Mouse (Mus musculus) lung, postnatal 14 days (tissue): ENCODE measurements around the gene 1700029P11Rik.
A peak's percentile ranks its signal among the peaks of the same experiment; 100 is the strongest.

Experiments used
- DNase-seq: peaks from one replicate; pipeline ENCODE4 v3.0.0; 2021

The 1700029P11Rik gene

DNA sequence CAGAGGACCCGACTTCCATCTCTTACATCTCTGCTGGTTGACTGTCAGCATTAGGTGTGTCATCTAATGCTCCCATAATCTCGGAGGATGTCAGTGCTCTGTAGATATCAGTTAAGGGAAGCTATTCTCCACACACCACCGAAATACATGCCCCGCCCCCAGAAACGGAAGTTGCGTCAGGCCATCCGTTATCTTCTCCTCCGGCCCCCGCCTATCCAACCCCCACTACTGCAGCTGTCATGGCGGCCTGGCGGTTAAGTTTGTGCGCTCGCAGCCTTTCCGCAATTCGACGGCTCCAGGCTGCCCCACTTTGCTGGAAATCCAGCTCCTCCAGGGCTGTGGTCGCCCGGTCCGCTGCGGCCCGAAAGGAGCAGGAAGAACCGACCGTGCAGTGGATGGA lies at the start of gene 1700029P11Rik:
1700029P11Rik (plus strand) TSS at position 220 of the 400 bp plus-strand sequence.
- DNase-seq: no peak

DNA sequence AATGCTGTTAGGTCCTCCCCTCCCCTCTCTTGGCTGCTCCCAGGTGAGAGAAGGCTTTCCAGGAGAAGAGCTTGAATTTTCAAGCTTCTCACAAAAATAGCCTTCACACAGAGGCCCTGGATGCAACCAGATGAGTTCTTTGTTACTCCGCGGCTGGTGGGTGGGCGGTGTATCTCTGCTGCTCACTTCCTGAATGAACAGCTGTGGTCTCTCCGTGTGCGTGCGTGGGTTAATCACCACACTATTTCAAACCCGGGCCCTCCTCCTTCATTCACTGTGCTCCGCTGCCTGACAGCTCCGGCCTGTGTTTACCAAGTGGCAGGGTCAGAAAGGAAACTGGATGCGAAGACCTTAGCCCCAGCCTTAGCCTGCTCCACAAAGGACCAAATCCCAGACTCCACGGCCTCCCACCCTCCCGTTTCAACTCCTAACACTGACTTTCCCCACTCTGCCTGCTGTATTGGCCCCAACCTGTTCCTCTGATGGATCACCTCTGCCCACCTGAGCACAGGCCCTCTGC lies 47.3 kb upstream of the 1700029P11Rik start:
- DNase-seq: no peak

DNA sequence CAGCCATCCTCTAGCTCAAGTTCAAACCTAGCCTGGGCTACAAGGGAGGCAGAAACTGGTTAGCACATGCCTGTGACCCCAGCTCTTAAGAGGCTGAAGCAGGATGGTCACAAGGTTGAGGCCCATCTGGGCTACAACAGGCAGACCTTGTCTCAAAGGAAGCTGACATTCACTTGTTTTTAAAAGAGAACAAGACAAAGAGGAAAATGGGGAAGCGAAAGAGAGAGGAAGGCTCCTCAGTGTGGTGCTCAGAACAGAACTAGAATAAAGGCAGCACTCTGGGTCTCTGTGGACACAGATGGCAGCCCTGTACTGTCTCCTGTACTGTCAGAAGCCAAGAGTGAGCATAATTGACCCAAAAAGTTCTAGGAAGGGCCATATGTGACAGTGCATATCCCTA lies 46.4 kb upstream of the 1700029P11Rik start:
- no peak for DNase-seq

DNA sequence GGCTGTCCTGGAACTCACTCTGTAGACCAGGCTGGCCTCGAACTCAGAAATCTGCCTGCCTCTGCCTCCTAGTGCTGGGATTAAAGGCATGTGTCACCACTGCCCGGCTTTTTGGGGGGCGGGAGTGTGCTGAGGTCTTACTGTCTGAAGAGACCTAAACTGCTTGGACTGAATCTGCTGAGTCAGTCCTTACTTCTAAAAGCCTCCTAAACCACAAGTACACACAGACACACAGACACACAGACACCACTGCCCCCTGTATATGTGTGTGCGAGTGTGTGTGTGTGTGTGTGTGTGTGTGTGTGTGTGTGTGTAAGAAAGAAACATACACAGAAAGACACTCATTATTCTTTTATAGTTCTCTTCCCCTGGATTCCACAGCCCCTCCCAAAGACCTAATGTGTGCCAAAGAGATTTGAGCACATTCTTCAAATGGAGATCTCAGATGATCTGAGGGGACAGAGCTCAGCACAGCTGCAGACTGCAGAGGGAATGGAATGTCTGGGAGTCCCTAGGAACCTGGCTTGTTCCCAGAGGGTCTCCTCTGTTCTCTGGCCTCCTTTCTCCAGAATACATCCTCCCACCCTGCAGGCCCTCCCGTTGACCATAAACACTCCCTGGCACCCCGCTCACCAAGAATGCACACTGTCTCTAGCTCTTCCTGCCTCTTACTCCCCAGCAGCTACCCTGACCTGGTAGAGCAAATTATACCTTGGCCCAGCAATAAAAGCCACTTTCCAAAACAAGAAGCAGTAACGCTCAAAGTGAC lies 44.3 kb upstream of the 1700029P11Rik start:
- no peak for DNase-seq

DNA sequence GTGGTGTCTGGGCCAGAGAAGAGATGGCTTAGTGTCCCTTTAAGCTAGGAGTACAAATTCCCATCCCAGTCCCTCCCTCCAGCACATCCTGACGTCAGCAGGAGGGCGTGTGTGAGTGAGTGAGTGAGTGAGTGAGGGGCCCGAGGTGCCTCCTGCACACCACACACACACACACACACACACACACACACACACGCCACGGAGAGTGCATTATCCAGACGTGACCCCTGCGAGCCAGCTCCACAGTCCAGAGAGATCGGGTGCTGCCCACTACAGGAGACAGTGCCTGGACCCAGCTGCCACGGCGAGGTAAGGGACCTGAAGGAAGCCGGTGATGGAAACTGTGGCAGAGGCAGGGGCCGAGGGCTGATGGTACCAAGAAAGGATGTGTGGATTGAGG lies 43.7 kb upstream of the 1700029P11Rik start, which contains the start of gene Csdc2:
Csdc2 (plus strand) TSS at position 81 of the 400 bp plus-strand sequence.
- peak; percentile 48 for DNase-seq

DNA sequence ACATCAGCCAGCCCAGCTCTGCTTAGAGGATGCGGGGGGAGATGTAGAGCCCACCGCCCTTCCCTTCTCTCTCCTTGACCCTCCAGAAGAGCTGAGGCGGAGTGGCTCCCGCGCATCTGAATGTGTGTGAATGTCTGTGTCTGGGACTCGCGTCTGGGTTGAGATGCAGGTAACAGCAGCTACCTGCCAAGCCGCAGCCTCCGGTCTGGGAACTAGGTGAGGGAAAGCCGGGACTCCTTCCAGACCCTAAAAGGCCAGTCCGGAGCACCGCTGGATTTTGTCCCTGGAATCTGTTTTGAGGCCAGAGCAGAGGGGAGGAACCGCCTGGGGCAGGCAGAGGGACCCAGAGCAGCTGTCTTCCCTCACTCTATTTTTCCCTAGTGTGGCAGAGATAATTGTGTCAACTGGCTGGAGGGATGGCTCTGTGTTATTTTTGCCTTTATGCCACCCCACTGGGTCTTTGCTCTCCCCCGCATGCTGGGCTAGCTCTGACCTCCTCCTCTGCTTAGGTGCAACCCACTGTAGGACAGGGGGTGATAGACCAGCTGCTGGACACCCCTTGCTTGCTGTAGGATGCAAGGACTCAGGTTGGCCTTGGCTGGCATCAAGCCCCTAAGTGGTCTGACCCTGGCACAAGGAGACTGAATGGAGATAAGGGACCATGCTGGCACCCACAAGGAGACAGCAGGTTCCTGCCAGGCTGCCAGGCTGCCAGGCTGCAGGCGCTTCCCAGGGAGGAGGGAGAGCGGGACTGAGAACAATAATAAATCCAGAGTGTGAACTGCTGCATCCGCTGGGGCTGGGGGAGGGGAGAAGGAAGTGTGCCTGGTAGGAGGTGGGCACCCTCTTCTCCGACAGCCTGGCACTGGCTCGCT lies 43.0 kb upstream of the 1700029P11Rik start:
- DNase-seq: peak; percentile 34

DNA sequence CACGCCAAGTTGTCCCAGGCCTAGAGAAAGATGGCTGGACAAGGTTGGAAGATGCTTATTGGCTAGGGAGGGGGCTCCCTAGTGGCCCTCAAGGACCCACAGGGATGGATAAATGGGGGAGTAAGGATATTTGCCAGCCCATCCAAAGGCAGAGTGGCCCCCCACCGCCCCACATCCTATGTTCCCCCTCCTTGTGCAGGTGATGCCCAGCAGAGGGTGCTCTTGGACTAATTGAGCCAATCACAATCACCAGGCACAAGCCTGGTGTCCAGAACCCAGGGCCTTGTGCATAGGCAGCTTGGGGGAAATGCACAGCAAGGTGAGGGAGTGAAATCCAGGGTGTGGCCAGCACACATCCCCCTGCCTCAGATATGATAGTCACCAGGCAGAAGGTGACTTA lies 42.1 kb upstream of the 1700029P11Rik start:
- DNase-seq: peak; percentile 58

DNA sequence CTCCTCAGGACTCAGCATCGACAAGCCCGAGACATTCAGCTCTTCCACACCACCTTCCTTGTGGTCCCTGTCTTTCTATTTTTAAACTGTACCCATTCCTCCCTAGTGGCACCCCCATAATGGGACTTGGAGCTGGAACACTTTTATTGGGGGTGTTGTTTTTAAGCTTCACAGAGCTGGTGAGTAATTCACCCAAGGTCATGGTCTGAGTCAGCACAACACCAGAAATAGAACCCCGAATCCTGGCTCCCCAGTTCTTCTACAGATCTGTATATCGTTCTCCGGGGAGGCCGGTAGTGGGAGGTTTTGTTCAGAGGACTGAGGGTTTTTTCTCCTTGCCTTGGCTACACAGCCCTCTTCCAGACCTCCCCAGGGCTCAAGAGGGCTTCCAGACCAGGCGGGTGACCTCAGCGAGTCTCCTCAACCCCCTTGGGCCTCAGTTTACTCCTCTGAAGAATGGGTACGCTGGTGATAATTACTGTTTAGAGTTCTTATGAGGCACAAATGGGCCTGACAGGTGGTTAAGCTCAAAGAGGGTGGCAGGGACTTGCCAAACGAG lies 41.1 kb upstream of the 1700029P11Rik start:
- DNase-seq: no peak

DNA sequence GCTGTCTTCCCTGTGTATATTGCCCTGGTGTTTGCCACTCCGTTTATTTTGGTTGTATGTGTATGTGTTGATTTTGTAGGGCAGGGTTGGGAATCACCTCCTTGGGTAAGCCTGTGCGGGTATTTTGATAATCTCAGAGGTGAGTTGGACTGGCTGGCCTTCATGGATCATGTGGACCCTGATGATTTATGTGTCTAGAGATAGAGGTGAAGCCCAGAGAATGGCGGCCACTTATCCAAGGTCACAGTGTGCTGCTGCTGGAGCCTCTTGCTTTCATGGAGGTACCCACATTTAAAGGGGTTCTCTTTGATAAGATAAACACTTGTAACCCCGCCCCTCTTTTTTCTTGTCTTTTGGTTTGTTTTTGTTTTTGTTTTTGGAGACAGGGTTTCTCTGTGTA lies 40.6 kb upstream of the 1700029P11Rik start:
- no peak for DNase-seq

DNA sequence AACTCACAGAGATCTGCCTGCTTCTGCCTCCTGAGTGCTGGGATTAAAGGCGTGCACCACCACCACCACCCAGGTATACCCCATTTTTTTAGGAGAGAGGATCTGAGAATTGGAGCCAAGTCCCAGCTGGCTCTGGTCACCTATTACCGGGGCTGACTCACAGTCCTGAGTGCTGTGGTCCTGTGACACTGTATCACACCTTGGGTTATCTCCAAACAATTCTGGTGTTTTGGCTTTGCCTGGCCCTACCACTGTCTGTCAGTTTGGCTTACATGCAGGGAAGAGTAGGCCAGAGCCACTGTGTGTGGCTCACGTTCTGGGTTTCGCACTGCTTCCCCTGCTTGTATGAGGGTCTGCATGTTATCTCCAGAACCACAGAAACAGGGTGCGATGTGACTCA lies 40.1 kb upstream of the 1700029P11Rik start:
- no peak for DNase-seq

DNA sequence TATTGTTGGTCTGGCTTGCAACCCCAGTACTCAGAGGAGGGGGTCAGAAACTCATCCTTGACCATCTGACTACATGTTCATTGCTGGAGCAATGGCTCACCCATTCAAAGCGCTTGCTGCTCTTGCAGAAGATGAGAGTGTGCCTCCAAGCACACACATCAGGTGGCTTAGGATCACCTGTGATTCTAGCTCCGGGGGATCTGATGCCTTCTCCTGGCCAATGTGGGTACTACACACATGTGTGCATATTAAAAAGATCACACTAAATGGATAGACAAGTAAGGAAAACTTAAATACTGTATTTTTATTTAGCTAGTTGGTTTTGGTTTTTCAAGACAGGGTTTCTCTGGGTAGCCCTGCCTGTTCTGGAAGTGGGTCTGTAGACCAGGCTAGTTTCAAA lies 39.3 kb upstream of the 1700029P11Rik start:
- DNase-seq: no peak

DNA sequence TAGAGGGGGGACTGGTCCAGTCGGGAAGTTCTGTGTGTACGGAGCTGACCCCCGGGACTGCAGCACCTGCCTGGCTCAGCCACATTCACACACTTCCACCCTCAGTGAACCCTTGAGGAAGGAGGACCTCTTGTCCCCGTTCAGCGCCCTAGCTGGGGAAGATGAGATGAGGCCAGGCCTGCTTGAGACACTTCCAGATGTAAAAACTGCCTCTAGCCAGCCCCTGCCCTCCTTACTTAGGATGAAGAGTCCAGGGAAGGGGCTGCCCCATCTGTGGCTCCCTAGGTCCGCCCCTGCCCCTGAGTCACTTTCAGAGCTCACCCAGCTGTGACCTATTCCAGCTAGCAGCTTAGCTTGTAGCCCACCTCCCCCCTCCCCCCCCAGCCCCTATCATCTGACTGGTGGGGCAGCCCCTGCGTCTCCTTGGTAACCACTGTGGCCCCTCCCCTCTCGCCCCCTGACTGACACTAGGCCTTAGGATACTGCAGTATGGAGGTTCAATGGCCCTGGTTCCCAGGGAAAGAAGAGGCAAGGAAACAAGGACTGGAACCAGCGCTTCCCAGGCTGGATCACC lies 37.1 kb upstream of the 1700029P11Rik start:
- DNase-seq: no peak

DNA sequence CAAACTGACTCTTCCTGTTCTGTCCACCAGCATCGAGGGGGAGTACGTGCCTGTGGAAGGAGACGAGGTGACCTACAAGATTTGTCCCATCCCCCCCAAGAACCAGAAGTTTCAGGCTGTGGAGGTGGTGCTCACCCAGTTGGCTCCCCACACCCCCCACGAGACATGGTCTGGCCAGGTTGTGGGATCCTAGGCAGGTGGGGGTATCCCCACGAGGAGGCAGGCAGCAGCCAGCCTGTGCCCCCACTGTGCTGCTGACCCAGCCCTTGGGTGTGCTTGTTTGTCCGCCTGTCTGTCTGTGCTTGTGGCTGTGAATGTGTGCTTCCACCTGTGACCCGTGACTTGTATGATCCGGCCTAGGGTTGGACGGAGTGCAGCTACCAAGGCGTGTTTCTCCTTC lies 31.3 kb upstream of the 1700029P11Rik start:
- no peak for DNase-seq

DNA sequence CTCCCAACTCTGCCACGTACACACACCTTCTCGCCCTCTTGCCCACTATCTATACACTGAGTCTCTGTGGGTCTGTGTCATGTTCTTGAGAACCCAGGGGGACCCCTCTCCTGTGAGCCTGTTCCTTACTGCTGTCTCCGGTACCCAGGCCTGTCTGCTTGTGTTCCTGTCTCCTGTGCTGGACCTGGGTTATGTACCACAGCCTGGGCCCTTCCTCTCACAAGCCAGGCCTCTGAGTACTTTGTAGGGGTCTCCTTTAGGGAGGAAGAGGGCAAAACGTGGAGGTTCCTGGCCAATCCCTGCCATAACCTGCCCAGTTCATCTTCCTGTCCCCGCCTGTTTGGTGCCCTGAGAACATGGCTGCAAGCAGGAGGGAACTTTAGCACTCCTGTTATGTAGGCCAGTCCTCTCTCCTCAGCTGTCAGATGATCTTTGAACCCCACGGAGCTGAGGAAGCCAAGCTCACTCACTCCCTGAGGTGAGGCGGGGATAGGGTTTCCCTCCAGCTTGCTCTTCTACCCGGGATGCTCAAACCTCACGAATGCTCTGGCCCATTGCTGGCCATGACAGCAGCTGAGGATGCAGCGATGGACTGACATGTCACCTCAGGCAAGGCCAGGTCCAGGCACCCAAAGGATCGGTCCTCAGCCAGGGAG lies 30.7 kb upstream of the 1700029P11Rik start:
- no peak for DNase-seq

DNA sequence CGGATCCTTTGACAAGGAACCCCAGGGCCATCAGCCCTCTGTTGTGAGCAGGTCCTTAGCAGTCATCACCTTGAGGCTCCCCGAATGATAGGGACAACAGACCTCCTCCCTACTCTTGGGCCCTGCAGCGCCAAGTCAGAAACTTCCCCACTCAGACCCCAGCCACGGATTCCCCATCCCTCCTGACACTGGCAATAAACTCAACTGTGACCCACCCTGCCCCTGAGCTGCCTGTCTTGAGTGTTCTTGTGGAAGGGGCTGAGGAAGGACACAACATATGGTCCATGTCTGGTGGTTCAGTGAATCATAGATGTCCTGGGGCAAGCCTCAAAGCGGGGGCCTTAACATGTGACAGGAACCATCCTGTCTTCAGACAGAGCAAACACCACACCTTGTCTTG lies 29.6 kb upstream of the 1700029P11Rik start:
- no peak for DNase-seq

DNA sequence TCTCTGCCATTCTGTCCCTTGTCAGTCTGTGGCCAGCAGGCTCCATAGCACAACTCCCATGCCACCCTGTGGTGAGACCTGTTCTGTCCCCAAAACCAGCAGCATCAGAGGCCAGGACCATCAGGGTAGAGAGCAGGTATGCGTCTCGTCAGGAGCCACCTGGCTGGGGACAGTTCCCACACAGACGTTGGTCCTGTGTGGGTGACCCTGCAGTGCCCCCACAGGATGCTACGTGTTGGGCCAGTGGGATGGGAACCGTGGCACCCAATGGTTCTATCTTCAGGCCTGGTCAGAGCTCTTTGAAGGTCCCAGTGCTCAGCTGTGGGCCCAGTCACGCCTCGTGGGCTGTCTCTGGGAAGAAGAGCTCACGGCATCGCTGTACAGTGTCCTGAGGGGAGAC lies 29.2 kb upstream of the 1700029P11Rik start:
- DNase-seq: no peak

DNA sequence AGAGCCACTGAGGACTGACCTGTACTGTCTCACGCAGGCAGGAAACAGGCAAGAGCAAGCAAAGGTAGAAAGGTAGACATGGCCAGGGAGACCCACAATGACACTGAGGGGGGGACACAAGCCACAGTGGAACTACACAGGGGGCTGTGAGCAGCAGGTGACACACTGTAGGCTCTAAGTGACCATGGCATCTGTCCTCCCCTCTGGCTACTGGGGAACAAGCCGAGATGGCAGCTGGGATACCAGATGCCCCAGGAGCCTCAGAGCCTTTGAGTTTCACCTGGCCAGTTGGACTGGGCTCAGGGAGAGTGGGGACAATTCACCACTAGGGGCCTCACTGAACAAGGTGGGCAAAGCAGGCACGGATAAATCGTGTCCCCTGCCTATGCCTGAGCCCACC lies 28.0 kb upstream of the 1700029P11Rik start:
- no peak for DNase-seq

DNA sequence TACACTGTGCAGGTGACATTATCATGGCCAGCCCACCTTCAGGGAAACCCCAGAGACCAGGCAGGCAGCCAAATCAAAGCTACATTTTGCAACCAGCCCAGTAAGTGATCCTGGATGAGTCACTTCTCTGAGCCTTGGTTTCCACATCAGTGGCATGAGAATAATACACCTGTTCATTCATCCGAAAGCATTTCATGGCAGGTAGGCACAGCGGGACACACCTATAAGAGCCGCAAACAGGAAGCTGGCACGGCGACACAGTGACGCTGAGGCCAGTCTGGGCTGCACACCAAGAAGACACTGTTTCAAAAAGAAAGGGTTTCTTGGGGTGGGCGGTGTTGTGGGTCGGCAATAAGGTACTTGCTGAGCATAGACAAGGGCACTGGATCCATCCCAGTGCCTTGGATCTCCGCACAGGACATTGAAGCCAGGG lies 26.2 kb upstream of the 1700029P11Rik start:
- DNase-seq: no peak

DNA sequence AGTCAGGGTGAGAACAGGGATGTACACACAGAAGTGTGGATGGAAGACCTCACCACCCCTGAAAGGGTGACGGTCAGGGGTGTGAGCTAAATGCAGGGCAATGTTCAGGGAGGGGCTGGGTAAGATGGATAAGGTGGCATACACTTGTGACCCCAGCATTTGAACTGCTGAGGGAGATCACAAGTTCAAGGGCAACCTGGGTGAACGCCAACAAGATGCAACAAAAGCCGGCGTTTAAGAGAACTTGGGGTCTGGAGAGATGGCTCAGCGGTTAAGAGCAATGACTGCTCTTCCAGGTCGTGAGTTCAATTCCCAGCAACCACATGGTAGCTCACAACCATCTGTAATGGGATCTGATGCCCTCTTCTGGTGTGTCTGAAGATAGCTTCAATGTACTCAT lies 25.6 kb upstream of the 1700029P11Rik start:
- DNase-seq: no peak

DNA sequence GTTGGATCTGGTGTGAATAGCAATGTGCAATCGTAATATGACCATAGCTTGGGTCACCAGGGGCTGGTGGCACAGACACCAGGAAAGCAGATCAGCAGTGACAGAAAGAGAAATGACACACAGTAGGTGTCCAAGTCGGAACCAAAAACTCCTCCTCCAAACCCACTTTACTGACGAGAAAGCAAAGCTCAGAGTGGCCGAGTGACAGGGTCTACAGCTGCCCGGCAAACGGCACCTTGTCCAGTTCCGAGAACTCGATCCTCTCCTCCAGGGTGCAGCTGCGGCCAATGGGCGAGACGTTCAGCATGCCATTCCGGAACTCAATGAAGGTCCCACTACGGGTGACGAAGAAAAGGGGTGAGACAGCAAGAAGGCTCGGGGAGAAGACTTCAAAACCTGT lies 24.9 kb upstream of the 1700029P11Rik start:
- DNase-seq: no peak

DNA sequence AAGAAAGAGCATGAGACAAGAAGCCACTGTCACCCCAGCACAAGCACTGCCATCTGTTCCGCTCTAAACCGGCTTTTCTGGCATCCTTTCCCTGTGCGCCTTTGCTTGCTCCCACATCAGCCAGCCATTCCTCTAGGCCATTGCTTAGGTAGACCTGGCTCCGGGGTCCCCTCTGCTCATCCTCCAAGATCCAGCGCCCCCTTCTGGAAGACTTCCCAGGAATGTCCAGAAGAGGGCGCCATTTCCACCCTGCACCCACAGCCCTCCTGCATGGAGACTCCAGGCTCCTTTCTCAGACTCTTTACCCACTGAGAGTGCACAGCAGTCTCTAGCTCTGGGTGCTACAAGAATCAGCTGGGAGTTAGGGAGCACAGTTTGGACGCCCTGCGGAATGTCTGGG lies 23.9 kb upstream of the 1700029P11Rik start:
- DNase-seq: peak; percentile 63

DNA sequence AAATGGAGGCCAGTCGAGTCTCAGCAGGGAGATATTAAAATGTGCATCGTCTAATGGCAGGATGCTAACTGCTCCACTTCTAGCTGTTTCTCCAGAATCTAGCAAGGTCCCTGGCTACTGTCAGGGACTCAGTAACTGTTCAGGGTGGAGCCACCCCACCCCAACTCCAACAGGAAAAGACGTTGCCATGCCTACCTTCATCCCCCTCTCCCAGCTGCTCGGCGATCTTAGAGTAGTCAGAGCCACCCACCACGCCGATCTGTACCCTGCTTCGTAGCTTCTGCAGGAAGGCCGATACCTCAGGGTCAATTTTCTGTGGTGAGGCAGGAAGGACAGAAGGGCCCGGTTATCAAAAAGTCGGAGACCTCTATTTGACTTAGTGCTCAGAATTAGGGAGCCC lies 22.7 kb upstream of the 1700029P11Rik start:
- no peak for DNase-seq

DNA sequence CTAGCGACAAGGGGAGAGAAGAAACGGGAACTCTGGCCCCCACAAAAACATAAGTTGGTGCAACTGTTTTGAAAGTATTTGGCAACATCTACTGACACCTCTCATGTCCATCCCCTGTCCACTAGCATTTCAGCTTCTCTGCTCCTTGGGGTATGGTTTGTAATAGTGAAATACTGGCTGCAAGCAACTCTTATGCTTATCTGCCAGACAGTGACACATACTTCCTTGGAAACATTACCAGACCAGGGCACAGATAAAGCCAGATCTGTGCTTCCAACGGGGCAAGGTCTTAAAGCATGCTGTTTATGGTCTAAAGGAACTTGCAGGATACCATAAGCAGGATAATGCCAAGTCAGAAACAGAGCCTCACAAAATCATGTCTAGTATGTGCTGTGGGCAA lies 21.4 kb upstream of the 1700029P11Rik start:
- DNase-seq: no peak
